Mouse (Mus musculus) adipocyte (in vitro differentiated cells): Measurements from ENCODE around the gene Cenpi.

Experiments
- DNase-seq: peaks from one replicate; pipeline ENCODE4 v3.0.0-alpha.2; 2016; ENCODE audit warnings: low spot score

Gene Cenpi

DNA sequence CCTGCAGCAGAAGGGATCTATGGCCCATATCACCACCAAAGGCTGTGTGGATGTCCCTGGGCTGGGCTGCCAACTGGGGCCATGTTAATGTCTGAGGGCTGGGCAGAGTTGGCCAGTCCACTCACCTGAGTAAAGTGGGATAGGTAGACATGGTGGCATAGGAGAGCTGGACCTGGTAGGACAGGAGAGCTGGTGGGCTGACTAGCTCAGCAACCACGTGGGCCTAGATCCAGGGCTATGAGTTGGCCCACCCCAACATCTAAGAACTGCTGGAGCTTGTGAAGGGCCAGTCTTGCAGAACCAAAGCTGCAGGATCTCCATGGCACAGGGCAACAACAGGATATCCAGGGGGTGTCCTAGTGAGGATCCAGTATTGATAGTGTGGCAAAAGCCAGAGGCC lies 57.5 kb downstream of the Cenpi start:
- DNase-seq, result no peak

GRCm38 (mm10) chrX:134366547-134366946 lies 58.7 kb downstream of the Cenpi start:
- DNase-seq, result no peak

- peak; percentile 12 for DNase-seq
Observed at GRCm38 (mm10) chrX:134371279-134371678, 63.4 kb downstream of the Cenpi start.

GRCm38 (mm10) chrX:134374190-134374589 lies 66.3 kb downstream of the Cenpi start:
- no peak for DNase-seq

DNA sequence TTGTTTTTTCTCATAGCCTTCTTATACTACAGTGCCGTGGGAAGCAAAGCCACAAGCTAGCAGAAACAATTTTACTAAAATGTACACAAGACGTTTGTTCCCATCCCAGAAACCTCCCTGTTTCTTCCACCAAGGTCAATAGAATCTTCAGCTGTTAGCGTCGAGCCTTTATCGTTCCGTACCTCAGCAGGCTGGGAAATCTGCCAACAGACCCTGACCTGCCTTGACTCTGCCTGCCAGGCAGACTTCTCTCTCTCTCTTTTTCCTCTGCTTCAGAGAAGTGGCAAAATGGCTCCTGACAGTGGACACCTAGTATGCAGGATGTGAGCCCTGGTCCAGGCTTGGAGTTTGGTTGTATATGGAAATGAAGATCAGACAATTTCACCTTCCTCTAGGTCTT lies 77.0 kb downstream of the Cenpi start:
- no peak for DNase-seq

DNA sequence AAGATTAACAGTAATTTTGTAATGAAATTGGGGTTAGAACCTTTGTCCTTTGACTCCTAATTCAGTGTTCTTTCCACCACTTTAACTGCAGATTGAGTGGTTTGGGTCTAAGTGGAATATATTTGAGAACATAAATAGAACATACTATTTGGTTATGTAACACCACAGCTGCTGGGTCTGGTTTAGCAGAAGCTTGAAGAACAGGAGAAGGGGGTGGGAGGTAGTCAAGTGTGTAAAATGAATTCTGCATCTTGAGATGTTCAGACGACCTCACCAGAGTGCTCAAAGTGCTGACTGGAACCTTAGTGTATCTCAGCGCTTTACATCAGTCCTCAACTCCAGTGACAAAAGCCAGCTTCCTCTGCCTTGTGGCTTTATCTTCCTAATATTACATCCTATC lies 91.1 kb downstream of the Cenpi start:
- DNase-seq, result no peak

DNA sequence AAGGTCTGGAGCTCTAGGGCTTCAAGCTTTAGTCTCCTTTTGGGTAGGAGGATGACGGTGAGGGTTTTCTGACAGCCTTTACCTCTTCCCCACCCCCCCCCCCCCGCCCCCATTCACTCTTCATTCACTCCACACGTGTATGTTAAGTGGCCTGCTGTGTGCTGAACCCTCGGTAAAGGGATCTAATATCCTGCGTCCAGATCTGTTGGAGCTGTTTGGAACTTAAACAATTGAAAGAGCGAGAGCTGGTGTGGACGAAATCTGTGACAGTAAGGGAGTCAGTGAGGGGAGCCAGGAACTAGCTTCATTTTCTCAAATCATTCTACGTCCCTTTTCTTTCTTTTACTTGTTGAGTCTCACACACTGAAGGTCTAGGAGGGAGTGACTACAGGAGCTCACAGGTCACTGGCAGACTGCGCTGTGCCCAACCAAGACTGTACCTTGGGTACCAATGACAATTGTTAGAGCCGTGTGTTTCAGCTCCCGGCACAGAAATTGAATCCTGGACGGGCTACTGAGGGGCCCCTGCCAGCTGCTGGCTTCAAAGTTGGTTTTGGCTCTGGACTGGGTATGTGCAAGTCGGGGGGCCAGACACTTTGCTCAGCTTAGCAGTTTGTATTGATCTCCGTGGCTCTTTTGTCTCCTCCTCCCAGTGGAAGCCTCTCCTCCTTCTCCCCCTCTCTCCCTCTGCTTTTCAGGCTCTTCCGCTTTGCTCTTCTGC lies 96.1 kb downstream of the Cenpi start, which contains the start of gene Drp2:
TSS of gene Drp2 (plus strand) at position 689 of the 721 bp plus-strand sequence.
- DNase-seq, result no peak

- no peak for DNase-seq
Observed at GRCm38 (mm10) chrX:134404584-134404955, 96.7 kb downstream of the Cenpi start.

DNA sequence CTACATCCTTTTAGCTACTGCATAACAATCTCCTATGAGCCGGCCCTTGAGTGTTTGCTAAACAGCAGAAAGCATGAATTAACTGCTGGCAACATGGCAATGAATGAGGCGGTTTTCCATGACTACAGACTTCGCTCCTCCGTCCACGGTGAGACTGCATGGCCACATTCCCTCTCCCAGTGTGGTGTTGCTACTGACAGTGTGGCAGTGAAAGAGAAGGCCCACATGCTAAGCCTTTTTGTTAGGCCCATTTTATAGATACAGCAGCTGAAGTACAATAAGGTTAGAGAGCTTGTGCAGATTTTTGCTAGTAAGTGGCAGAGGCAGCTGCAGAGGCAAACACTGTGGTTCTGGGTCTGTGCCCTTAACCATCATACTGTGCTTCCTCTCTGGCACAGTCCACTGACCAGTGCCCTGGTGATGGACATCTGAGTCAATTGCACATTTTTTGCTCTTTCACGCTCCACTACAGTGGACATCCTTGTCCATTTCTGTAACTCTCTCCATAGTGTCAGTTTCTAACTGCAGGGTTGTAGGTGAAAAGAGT lies 101.5 kb downstream of the Cenpi start:
- DNase-seq, result no peak

- no peak for DNase-seq
Observed at GRCm38 (mm10) chrX:134412096-134412495, 104.2 kb downstream of the Cenpi start.
